Mouse (Mus musculus): ENCODE measurements around the gene Magi1. TPM values are rescaled to one million over a fixed set of nuclear protein-coding genes. Genes with fewer than 3 reads are reported as not detected.

The Magi1 gene
- polyA plus RNA-seq, 1 experiment from 2014 or later = 22.9 TPM

- H3K4me2 ChIP-seq (ENCODE audit: low read length) = no peak overlapping the region
- DNase-seq (ENCODE audit: low spot score) (no peak), ATAC-seq (no peak)
- no peak overlapping the region for H3K4me3 ChIP-seq (ENCODE audit: low read depth, low read length)
- no peaks in the 10 kb centered on the region for H3K4me1 ChIP-seq (ENCODE audit: control insufficient read depth, insufficient read depth, low read length)
- no peaks in the 10 kb centered on the region for H3K9me3 ChIP-seq (replicated peaks; ENCODE audit: control insufficient read depth, low read length)
- H3K27me3 ChIP-seq (replicated peaks; ENCODE audit: control insufficient read depth, insufficient read depth, low read length) = no peaks in the 10 kb centered on the region
- H3K27ac ChIP-seq (ENCODE audit: low read depth, low read length) = no peak overlapping the region
- no peak overlapping the region for H3K9ac ChIP-seq (ENCODE audit: low read length)
- WGBS = 94% methylated on average over 2 of the region's 2 CpGs
- no peaks in the 10 kb centered on the region for H3K36me3 ChIP-seq (ENCODE audit: control insufficient read depth, insufficient read depth, low read length)
Measured at GRCm38 (mm10) chr6:94201940-94202339, 81.8 kb downstream of the Magi1 start.

GRCm38 (mm10) chr6:94200910-94201309, 82.8 kb downstream of the Magi1 start:
- no peak overlapping the region for H3K27ac ChIP-seq (ENCODE audit: low read depth, low read length)
- no peak overlapping the region for H3K4me2 ChIP-seq (ENCODE audit: low read length)
- no peaks in the 10 kb centered on the region for H3K36me3 ChIP-seq (ENCODE audit: control insufficient read depth, insufficient read depth, low read length)
- H3K4me3 ChIP-seq (ENCODE audit: low read depth, low read length) = no peak overlapping the region
- H3K27me3 ChIP-seq (replicated peaks; ENCODE audit: control insufficient read depth, insufficient read depth, low read length) = no peaks in the 10 kb centered on the region
- H3K9ac ChIP-seq (ENCODE audit: low read length) = no peak overlapping the region
- DNase-seq (ENCODE audit: low spot score) (no peak), ATAC-seq (no peak)
- 52% methylated on average over 3 of the region's 3 CpGs for WGBS
- no peaks in the 10 kb centered on the region for H3K4me1 ChIP-seq (ENCODE audit: control insufficient read depth, insufficient read depth, low read length)
- H3K9me3 ChIP-seq (replicated peaks; ENCODE audit: control insufficient read depth, low read length) = no peaks in the 10 kb centered on the region

- Histone ChIP-seq H3K27me3 (replicated peaks; ENCODE audit: control insufficient read depth, insufficient read depth, low read length) (no peaks in the 10 kb centered on the region), H3K36me3 (ENCODE audit: control insufficient read depth, insufficient read depth, low read length) (no peaks in the 10 kb centered on the region), H3K4me2 (ENCODE audit: low read length) (no peak overlapping the region), H3K9me3 (replicated peaks; ENCODE audit: control insufficient read depth, low read length) (no peaks in the 10 kb centered on the region), H3K27ac (ENCODE audit: low read depth, low read length) (no peak overlapping the region), H3K4me1 (ENCODE audit: control insufficient read depth, insufficient read depth, low read length) (no peaks in the 10 kb centered on the region), H3K4me3 (ENCODE audit: low read depth, low read length) (no peak overlapping the region), H3K9ac (ENCODE audit: low read length) (no peak overlapping the region)
- DNase-seq (ENCODE audit: low spot score) (no peak), ATAC-seq (no peak)
- WGBS = 91% methylated on average over 2 of the region's 2 CpGs
Measured at GRCm38 (mm10) chr6:94199696-94200095, 84.0 kb downstream of the Magi1 start.

- no peaks in the 10 kb centered on the region for H3K27me3 ChIP-seq (replicated peaks; ENCODE audit: control insufficient read depth, insufficient read depth, low read length)
- H3K4me1 ChIP-seq (ENCODE audit: control insufficient read depth, insufficient read depth, low read length) = no peaks in the 10 kb centered on the region
- 93% methylated on average over 1 of the region's 1 CpGs for WGBS
- H3K9ac ChIP-seq (ENCODE audit: low read length) = no peak overlapping the region
- H3K27ac ChIP-seq (ENCODE audit: low read depth, low read length) = no peak overlapping the region
- H3K9me3 ChIP-seq (replicated peaks; ENCODE audit: control insufficient read depth, low read length) = no peaks in the 10 kb centered on the region
- no peak overlapping the region for H3K4me3 ChIP-seq (ENCODE audit: low read depth, low read length)
- DNase-seq (ENCODE audit: low spot score) (no peak), ATAC-seq (no peak)
- H3K36me3 ChIP-seq (ENCODE audit: control insufficient read depth, insufficient read depth, low read length) = no peaks in the 10 kb centered on the region
- H3K4me2 ChIP-seq (ENCODE audit: low read length) = no peak overlapping the region
Measured at GRCm38 (mm10) chr6:94197831-94198230, 85.9 kb downstream of the Magi1 start.

- Histone ChIP-seq H3K4me3 (ENCODE audit: low read depth, low read length) (no peak overlapping the region), H3K36me3 (ENCODE audit: control insufficient read depth, insufficient read depth, low read length) (no peaks in the 10 kb centered on the region), H3K9ac (ENCODE audit: low read length) (no peak overlapping the region), H3K4me2 (ENCODE audit: low read length) (no peak overlapping the region), H3K9me3 (replicated peaks; ENCODE audit: control insufficient read depth, low read length) (no peaks in the 10 kb centered on the region), H3K4me1 (ENCODE audit: control insufficient read depth, insufficient read depth, low read length) (no peaks in the 10 kb centered on the region), H3K27ac (ENCODE audit: low read depth, low read length) (no peak overlapping the region), H3K27me3 (replicated peaks; ENCODE audit: control insufficient read depth, insufficient read depth, low read length) (no peaks in the 10 kb centered on the region)
- no peak for ATAC-seq
- WGBS = 90% methylated on average over 14 of the region's 14 CpGs
- DNase-seq (ENCODE audit: low spot score) = no peak
Measured at GRCm38 (mm10) chr6:94195303-94195911, 88.3 kb downstream of the Magi1 start.

GRCm38 (mm10) chr6:94190830-94191229, 92.9 kb downstream of the Magi1 start:
- DNase-seq (ENCODE audit: low spot score) = no peak
- no peaks in the 10 kb centered on the region for H3K27me3 ChIP-seq (replicated peaks; ENCODE audit: control insufficient read depth, insufficient read depth, low read length)
- no peaks in the 10 kb centered on the region for H3K36me3 ChIP-seq (ENCODE audit: control insufficient read depth, insufficient read depth, low read length)
- no peak for ATAC-seq
- H3K9me3 ChIP-seq (replicated peaks; ENCODE audit: control insufficient read depth, low read length) = no peaks in the 10 kb centered on the region
- 94% methylated on average over 5 of the region's 5 CpGs for WGBS
- no peaks in the 10 kb centered on the region for H3K4me1 ChIP-seq (ENCODE audit: control insufficient read depth, insufficient read depth, low read length)
- H3K4me3 ChIP-seq (ENCODE audit: low read depth, low read length) = no peak overlapping the region
- no peak overlapping the region for H3K4me2 ChIP-seq (ENCODE audit: low read length)
- H3K9ac ChIP-seq (ENCODE audit: low read length) = no peak overlapping the region
- no peak overlapping the region for H3K27ac ChIP-seq (ENCODE audit: low read depth, low read length)

GRCm38 (mm10) chr6:94189379-94189778, 94.3 kb downstream of the Magi1 start:
- Histone ChIP-seq H3K4me2 (ENCODE audit: low read length) (no peak overlapping the region), H3K4me1 (ENCODE audit: control insufficient read depth, insufficient read depth, low read length) (no peaks in the 10 kb centered on the region), H3K27ac (ENCODE audit: low read depth, low read length) (no peak overlapping the region), H3K27me3 (replicated peaks; ENCODE audit: control insufficient read depth, insufficient read depth, low read length) (no peaks in the 10 kb centered on the region), H3K36me3 (ENCODE audit: control insufficient read depth, insufficient read depth, low read length) (no peaks in the 10 kb centered on the region), H3K9me3 (replicated peaks; ENCODE audit: control insufficient read depth, low read length) (no peaks in the 10 kb centered on the region), H3K9ac (ENCODE audit: low read length) (no peak overlapping the region), H3K4me3 (ENCODE audit: low read depth, low read length) (no peak overlapping the region)
- 78% methylated on average over 5 of the region's 5 CpGs for whole genome bisulfite sequencing
- DNase-seq (ENCODE audit: low spot score) = no peak
- no peak for ATAC-seq

- Histone ChIP-seq H3K9me3 (replicated peaks; ENCODE audit: control insufficient read depth, low read length) (no peaks in the 10 kb centered on the region), H3K4me3 (ENCODE audit: low read depth, low read length) (no peak overlapping the region), H3K27me3 (replicated peaks; ENCODE audit: control insufficient read depth, insufficient read depth, low read length) (no peaks in the 10 kb centered on the region), H3K27ac (ENCODE audit: low read depth, low read length) (no peak overlapping the region), H3K4me1 (ENCODE audit: control insufficient read depth, insufficient read depth, low read length) (peaks cover 14% of the 10 kb centered on the region), H3K4me2 (ENCODE audit: low read length) (no peak overlapping the region), H3K36me3 (ENCODE audit: control insufficient read depth, insufficient read depth, low read length) (no peaks in the 10 kb centered on the region), H3K9ac (ENCODE audit: low read length) (no peak overlapping the region)
- ATAC-seq (no peak), DNase-seq (ENCODE audit: low spot score) (no peak)
- WGBS = 87% methylated on average over 7 of the region's 7 CpGs
Measured at GRCm38 (mm10) chr6:94186628-94187319, 96.9 kb downstream of the Magi1 start.

GRCm38 (mm10) chr6:94184268-94184667, 99.4 kb downstream of the Magi1 start:
- ATAC-seq (no peak), DNase-seq (ENCODE audit: low spot score) (no peak)
- Histone ChIP-seq H3K9ac (ENCODE audit: low read length) (no peak overlapping the region), H3K27me3 (replicated peaks; ENCODE audit: control insufficient read depth, insufficient read depth, low read length) (no peaks in the 10 kb centered on the region), H3K4me1 (ENCODE audit: control insufficient read depth, insufficient read depth, low read length) (peaks cover 14% of the 10 kb centered on the region), H3K27ac (ENCODE audit: low read depth, low read length) (no peak overlapping the region), H3K36me3 (ENCODE audit: control insufficient read depth, insufficient read depth, low read length) (no peaks in the 10 kb centered on the region), H3K4me3 (ENCODE audit: low read depth, low read length) (no peak overlapping the region), H3K9me3 (replicated peaks; ENCODE audit: control insufficient read depth, low read length) (no peaks in the 10 kb centered on the region), H3K4me2 (ENCODE audit: low read length) (no peak overlapping the region)
- WGBS = 63% methylated on average over 4 of the region's 4 CpGs
